Mouse (Mus musculus) gastrocnemius, postnatal 10 days (tissue): ENCODE data around the gene Rrad. TPM values are rescaled to one million over a fixed set of nuclear protein-coding genes. Genes with fewer than 3 reads are reported as not detected.
A peak's percentile ranks its signal among the peaks of the same experiment; 100 is the strongest.

ENCODE experiments used
- DNase-seq: peaks from one replicate; pipeline ENCODE4 v3.0.0; 2021; ENCODE audit warnings: mixed read lengths
- total RNA-seq, 2 experiments: library from RNA; stranded (reverse); gene quantifications; 2 replicates each; pipeline ENCODE4 v1.2.3; 2021

Rrad gene
- total RNA-seq, 2 experiments from 2014 or later, result 17.0 to 34.2 TPM

DNA sequence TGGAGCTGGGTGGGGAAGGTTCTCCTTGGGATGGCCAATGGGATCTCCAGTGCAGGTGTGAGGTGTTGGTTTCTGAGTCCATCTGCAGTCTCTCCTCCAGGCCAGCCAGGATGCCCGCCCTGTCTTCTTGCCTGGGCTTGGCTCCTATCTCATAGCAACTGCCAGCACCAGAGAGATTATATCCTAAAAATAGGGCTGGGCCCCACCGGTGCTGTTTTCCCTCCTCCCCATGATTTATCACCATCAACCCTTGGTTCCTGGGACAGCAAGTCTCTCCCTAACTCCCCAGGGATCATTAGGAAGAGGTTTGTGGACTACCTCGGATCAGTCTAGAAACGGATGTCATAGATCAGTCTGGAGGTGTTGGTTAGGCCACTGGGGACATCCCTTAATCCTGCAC is 18.0 kb downstream of the Rrad start:
- no peak for DNase-seq

DNA sequence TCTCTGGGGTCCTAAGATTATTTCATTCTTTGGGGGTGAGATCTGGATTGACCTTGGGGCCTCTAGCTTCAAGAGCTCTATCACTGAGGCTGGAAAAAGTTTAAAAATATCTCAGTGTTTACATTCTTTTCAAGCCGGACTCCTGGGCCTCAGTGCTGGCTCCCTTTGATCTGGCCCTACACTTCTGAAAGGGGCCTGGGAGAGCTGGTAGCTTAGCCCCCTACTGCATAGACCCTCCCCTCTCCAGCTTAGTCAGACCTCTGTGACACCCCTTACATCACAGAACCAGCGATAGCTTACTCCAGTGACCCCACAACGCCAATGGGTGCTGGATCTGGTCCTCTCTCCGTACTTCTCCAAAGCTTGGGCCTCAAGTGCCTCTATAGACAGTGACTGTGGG is 19.5 kb downstream of the Rrad start:
- DNase-seq, result no peak

DNA sequence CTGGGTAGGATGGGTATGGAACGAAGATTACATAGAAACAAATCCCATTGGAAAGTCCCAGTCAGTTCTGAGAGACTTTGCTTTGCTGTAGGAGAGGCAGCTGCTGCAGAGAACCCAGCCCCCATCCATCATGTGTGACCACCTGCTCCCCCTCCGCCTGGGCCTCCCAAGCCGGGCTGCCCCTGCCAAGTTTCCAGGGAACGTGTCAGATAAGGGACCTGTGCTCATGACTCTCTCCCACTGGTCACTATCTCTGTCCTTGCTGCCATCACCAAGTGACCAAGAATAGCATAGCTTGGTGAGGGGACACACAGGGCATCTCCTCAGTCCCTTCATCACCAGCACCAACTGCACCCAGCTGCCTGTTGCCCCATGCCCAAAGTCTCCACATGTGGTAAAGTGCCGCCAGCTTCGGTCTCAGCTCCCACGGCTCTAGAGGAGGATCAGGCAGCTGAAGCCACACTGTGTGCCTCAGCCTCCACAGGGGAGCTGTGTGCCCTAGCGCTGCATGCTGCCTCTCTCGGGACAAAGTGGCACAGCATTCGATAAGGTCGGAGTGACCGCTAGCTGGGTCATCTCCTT is 20.9 kb downstream of the Rrad start:
- DNase-seq, result no peak

DNA sequence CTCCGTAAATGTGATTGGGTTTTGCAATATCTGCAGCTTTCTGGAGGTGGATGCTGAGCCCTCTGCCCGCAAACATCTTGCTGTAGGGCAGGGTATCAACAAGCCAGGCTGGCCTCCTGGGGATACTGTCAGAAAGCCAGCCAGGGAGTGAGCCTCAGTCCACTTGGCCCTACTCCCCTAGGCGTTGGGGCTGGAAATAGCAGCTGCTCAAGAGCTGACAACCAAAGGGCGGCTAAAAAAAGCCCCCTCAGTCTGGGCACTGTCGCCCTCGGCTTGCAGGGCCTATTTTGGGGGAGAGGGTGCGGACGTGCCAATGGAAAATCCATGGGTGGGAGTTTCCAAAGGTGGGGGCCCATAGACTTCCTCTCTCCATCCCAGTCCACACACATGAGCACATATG is 21.9 kb downstream of the Rrad start:
- DNase-seq, result no peak

DNA sequence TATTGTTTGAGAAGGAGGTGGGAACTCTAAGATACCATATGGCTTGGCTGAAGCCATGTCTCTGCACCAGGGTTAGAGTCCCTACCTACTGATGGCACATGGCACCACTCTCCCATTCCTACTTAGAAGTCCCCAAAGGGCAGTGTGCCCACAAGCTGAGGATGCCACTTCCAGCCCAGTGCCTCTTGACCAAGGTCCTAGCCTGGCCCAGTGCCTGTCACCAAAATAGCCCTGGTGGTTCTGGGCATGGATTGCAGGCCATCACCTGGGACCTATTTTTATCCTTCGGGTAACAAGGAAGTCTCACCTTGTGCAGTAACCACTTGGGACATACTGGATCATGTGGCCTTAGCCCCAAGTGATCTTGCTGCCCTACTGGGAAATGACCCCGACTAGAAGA is 23.2 kb downstream of the Rrad start:
- DNase-seq, result peak; percentile 65

DNA sequence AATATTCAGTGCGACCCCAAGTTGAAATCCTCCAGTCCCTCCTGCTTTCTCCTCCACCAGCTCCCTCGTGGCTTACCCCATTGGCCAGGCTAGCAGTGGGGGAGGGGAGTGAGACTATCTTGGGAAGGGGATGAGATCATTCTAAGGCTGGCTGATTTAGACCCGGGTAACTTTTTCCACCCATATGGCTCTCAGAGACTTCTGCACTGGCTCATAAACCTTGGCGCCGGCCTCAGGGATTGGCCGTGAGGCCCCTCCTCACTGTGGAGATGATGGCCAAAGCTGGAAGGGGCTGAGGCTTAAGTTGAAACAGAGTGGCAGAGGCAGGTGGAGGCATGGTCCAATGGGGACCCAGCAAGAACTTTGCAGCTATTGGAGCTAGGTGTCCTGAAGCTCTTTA is 24.8 kb downstream of the Rrad start:
- DNase-seq, result no peak

DNA sequence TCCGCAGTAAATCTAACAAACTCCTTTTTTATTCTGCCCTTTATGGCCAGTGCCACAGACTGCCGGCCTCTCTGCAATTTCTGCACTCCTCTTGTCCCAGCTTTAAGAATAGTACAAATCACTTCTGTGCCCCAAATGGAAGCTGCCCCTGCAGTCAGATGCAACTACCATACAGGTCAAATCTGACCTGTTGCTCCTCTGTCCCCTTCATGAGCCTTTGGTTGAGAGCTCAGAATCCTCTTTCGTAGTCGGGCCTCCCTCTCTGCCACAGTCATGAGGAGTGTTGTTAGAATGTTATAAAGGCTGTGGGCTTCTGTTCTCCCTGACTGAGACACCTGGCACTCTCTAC is 27.9 kb downstream of the Rrad start:
- DNase-seq, result no peak

DNA sequence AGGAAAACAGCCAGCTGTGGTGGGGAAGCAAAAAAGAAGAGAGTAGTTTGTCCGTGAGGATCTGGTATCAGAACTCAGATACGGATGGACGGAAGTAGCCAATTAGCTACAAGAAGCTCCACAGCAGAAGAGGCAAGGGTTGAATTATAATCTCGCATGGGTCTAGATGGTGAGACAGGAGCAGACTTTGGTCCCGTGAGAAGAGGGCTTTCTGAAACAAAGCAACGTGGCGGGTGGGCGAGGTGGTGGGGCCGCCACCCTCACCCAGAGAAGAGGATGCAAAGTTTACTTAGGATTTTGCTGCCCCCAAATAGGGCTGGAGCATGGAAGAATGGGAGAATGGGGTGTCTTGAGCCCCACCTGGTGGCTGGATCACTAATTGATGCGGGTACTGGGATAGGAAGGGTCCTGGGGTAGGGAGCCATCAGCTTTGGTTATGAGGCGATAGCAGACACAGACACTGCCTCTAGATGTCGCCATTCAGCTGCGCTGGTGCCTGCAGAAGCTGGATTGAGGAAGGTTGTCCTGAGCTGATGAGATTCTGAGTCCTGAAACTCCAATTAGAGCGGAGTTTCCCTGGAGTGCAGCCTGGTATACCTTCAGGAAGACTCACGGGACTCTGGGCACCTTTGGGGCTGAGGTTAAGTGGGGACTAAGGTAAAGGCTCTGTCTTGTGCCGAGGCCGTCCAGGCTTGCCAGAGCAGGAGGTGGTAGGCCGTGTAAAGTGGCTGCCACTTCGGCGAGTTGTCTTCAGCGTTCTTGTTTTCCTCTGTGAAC is 28.5 kb downstream of the Rrad start:
- peak; percentile 75 for DNase-seq

DNA sequence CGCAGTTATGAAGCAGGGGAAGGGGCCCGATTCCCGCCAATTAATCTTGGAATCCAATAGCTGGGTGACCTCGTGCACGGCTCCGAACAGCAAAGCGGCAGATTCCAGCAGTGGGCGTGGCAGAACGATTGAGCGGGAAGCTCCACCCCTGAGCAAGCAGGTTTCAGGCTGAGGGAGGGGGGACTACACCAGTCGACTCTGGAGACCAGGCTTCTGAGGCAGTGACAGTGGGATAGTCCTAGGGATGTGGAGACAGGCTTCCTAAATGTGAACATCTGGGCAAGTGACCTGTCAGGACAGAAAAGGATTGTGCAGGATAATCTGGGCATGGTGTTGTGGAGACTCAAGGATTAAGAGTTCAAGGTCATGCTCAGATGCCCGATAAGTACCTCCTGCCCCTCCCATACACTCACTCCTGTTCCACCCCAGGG is 29.2 kb downstream of the Rrad start:
- DNase-seq, result no peak

DNA sequence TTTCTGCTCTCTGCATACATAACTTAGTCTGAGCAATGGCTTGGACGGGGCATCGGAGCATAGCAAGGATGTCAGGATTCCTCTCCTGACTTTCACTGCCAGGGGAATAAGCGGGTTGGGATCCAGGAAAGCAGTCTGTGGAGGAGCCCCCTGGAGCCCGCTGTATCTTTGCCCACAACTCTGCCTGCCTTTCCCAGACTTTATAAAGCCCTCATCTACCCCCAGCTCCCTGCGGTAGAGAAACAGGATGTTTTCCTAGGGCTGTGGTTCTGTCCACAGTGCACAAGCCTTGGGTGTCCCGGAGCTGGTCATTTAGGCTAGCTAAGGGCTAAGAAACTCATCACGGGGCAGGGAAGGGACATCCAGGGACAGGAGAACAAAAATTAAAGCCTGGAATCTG is 29.7 kb downstream of the Rrad start:
- no peak for DNase-seq

DNA sequence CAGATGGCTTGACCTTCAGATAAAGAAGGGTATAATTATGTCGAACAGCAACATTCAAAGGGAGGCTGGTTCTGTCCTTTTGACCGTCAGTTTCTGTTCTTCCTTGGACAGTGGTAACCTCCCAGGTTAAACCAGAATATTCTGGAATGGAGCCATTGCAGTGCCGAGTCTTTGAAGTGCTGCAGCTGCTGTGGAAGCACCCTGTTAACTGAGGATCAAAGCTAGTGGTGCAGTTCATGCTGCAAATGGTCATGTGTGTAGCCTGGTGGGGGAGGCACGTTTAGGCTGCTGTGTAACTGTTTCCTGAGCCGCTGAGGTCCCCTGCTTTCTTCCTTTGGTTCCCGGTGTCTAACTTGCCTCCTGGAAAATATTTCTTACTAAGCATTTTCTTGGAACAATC is 32.6 kb downstream of the Rrad start:
- DNase-seq, result no peak

DNA sequence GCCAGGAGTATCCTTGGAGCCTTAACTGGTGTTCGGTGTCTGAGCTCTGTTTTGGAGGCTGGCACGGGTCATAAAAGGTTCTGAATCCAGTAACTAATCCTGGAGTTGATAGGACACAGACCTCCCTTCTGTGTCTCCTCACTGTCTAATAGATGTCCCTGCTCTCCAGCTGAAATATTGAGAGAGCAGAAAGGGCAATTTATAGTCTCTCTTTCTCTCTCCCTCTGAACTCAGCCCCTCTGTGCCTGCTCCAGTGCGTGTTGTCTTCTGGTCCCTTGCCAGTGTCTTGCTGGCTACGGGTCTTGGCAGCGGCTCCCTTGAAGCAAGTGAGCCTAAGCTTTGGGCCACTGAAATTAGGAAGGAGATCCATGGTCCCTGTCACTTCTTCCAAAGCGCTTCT is 33.5 kb downstream of the Rrad start:
- no peak for DNase-seq

DNA sequence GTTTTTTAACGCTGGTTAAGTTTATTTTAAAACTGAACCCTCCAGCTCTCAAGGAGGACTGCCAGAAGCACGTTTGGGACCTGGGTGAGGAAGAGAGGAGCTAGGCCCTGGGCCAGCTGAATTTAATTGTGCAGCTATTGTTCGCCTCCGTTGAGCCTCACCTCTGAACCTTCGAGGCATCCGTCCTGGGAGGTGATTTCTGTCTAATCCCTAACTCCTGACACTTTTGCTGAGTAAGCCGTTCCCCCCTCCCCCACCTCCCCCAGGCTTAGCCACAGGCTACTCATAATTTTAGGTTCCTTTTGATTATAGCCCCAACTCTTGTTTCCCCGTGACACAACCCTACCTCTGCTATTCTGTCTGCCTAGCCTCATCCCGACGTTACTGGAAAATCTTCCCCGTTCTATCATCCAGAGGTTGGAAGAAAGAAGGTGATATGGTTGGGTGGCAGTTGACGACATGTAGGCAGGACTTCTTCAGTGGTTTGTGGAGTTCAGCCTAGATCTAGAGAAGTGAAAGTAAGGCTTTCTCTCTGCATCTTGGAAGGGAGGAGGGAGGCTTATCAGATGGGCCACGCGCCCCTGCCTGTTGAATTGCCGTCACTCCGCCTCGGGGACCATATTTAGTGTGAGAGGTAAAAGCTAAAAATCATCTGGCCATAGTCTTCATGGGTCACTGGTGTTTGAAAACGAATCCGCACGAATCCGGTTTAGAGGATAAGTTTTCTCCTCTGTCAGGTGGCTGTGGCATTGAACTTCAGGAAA is 35.2 kb downstream of the Rrad start:
- DNase-seq, result no peak

DNA sequence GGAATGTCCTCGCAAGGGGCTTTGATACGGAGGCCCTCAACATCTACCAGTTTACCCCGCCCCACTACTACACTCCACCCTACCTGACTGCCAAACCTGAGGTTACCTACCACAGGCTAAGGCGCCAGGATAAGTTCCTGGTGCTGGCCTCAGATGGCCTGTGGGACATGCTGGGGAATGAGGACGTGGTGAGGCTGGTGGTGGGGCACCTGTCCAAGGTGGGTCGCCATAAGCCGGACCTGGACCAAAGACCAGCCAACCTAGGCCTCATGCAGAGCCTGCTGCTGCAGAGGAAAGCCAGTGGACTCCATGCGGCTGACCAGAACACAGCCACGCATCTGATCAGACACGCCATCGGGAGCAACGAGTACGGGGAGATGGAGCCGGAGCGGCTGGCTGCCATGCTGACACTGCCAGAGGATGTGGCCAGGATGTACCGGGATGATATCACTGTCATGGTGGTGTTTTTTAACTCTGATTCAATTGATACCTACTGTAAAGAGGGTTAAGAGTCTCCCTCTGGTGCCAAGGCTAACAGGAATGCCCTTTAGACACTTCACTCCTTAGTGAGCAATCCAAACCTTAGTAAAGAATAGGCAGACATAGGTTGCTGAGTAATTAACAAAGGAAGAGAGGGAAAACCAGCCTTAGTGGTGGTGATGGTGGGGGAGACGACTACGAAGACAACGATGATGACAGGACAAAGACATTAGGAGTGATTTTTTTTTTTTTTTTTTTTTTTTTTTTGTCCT is 36.3 kb downstream of the Rrad start:
- no peak for DNase-seq

DNA sequence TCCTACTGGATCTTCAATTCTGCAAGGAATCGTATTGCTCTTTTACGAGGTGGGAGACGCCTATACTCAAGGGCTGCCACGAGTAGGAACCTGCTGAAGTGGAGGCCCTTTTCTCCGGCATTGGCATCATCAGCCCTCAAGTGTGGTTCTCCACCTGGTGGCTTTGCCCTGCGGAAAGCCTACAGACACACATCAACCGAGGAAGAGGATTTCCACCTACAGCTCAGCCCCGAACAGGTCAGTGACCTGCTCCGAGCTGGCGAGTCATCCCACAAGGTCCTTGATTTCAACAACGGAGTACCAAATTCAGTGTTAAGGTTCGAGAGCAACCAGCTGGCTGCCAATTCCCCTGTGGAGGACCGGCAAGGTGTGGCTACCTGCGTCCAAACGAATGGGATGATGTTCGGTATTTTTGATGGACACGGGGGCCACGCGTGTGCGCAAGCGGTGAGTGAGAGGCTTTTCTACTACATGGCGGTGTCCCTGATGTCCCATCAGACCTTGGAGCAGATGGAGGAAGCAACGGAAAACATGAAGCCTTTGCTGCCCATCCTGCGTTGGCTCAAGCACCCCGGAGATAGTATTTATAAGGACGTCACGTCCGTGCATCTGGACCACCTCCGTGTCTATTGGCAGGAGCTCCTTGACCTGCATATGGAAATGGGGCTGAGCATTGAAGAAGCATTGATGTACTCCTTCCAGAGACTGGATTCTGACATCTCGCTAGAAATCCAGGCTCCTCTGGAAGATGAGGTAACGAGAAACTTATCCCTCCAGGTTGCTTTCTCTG is 37.4 kb downstream of the Rrad start:
- no peak for DNase-seq

DNA sequence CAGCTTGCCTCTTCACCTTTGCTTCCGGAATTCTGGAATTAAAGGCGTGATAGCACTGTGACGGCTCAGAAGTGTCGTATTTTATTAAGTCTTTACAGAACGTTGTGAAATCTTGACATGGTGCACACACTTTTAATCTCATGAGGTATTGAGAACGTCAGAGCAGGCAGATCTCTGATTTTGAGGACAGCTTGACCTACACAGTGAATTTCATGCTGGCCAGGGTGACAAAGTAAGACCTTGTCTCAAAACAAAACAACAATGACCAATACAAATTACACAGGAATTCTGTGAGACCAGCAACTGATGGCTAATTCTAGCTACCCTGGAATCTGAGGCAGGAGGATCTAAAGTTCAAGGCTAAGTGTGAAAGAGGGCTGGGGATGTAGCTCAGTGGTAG is 38.6 kb downstream of the Rrad start:
- DNase-seq, result no peak

DNA sequence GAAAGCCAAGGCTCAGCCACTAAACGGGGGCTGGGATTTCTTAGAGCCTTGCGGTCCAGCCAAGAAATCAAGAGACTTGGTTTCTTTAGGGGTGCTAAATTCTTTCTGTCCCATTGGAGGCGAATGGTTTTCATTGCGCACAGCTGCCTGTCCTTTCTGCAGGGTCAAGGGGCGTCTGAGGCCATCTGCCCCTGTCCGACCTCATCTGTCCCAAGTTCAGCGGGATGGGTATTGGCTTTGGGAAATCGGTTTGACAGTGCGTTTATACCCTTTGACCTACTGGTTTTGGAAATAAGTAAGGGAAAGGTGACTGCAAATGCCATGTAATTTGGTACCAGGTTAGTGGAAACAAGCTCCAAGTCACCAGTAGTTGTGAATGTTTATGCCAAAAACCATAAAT is 39.3 kb downstream of the Rrad start:
- DNase-seq, result no peak

DNA sequence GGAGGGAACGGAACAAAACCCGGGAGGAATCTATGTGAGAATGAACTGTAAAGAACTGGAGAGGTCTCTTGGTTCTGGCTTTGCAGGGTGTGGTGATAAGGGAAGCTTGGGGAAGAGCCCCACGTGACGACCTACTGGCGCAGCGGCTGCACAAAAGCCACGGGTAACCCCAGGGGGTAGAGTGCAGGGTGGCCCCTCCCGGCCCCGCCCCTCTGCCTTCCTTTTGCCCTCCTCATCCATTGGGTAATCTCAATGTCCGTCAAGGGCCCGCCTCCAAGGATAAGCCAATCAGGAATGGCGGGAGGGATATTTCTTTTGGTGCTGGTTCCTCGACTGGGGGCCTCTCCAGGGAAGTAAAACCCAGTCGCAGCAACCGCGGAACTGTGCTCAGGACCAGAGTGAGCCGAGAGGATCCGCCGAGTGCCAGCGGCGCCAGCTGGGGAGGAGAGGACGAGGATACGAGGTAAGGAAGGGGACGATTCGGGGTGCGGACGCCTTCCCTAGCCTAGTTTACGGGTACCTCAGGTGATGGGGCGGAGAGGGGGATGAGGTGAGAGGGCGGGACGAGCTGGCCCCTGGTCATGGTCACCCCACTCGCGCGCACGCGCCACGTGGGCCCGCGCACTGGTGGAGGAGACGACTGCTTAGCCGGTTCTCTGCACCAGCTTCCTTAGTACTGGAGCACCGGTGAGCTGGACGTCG is 39.8 kb downstream of the Rrad start, which contains the start of gene Pdp2:
Pdp2 (plus strand) TSS at position 319 of the 702 bp plus-strand sequence.
- peak; percentile 77 for DNase-seq

DNA sequence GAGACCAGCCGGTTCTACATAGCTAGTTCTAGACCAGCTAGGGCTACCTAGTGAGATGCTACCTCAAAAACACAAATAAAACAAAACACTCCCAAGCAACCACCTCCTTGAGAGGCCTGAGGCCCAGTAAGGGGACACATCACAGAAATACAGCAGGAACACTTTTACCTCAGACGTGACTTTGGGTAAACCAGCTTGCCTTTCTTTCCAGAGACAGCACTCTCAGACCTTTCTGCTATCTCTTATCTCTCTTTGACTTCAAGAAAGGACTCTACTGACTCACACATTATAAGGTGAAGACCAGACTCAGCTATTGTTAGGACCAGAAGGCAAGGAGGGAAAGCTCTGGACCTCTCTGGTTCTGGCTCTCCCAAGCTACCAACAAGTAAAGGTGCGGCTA is 40.8 kb downstream of the Rrad start:
- no peak for DNase-seq

DNA sequence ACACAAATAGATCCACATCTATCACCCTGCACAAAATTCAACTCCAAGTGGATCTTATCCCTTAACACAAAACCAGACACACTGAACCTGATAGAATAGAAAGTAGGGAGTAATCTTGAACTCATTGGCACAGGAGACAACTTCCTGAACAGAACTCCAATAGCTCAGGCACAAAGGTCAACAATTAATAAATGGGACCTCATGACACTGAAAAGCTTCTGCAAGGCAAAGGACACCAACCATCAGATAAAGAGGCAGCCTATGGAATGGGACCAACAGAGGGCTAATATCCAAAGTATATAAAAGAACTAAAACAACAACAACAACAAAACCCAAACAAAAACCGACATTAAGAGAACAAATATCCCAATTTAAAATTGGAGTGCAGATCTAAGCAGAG is 46.6 kb downstream of the Rrad start:
- no peak for DNase-seq
